Mouse (Mus musculus) 416B (cell line): ENCODE data around the gene Rhot2.
A peak's percentile ranks its signal among the peaks of the same experiment; 100 is the strongest.
"Not testable (repeated sequence)": the region's sequence is repeated elsewhere in the genome, so short reads cannot be mapped to it uniquely, and the experiment has no call there.

Experiments
- DNase-seq: peaks from one replicate; pipeline ENCODE4 v3.0.0; 2011; ENCODE audit warnings: low read depth

The Rhot2 gene

GRCm38 (mm10) chr17:25828223-25828594, 16.4 kb downstream of the Rhot2 start:
- no peak for DNase-seq

GRCm38 (mm10) chr17:25827546-25828222, 17.0 kb downstream of the Rhot2 start:
- DNase-seq = no peak

GRCm38 (mm10) chr17:25827011-25827410, 17.6 kb downstream of the Rhot2 start:
- no peak for DNase-seq

- no peak for DNase-seq
Observed at GRCm38 (mm10) chr17:25825984-25826570, 18.6 kb downstream of the Rhot2 start.

- DNase-seq = no peak
Observed at GRCm38 (mm10) chr17:25825311-25825710, 19.3 kb downstream of the Rhot2 start.

- no peak for DNase-seq
Observed at GRCm38 (mm10) chr17:25824362-25825142, 20.1 kb downstream of the Rhot2 start.

GRCm38 (mm10) chr17:25823452-25823851, 21.2 kb downstream of the Rhot2 start, which contains the start of gene Wdr24:
Wdr24 (plus strand) TSS chr17:25823627.
- DNase-seq = peak; percentile 95

- no peak for DNase-seq
Observed at GRCm38 (mm10) chr17:25818851-25819780, 25.5 kb downstream of the Rhot2 start.

- DNase-seq = no peak
Observed at GRCm38 (mm10) chr17:25817662-25818061, 27.0 kb downstream of the Rhot2 start.

GRCm38 (mm10) chr17:25813471-25813870, 31.2 kb downstream of the Rhot2 start:
- DNase-seq = peak; percentile 26

GRCm38 (mm10) chr17:25810890-25811289, 33.8 kb downstream of the Rhot2 start:
- DNase-seq = no peak

GRCm38 (mm10) chr17:25809606-25810340, 34.9 kb downstream of the Rhot2 start:
- no peak for DNase-seq

GRCm38 (mm10) chr17:25808789-25809605, 35.7 kb downstream of the Rhot2 start, which contains the start of gene Fbxl16:
Fbxl16 (plus strand) TSS chr17:25809085.
- no peak for DNase-seq

- DNase-seq = no peak
Observed at GRCm38 (mm10) chr17:25808028-25808427, 36.6 kb downstream of the Rhot2 start.

GRCm38 (mm10) chr17:25807452-25807851, 37.2 kb downstream of the Rhot2 start:
- not testable (repeated sequence) for DNase-seq

- DNase-seq = no peak
Observed at GRCm38 (mm10) chr17:25806507-25806906, 38.1 kb downstream of the Rhot2 start.

GRCm38 (mm10) chr17:25802825-25803517, 41.7 kb downstream of the Rhot2 start:
- DNase-seq = peak; percentile 52

GRCm38 (mm10) chr17:25801029-25801428, 43.6 kb downstream of the Rhot2 start:
- peak; percentile 88 for DNase-seq

GRCm38 (mm10) chr17:25796951-25797369, 47.7 kb downstream of the Rhot2 start, which contains the start of gene Metrn:
Metrn (minus strand) TSS chr17:25797136.
- DNase-seq = peak; percentile 89
